Mouse (Mus musculus): ENCODE results near the gene Stab2.

DNA sequence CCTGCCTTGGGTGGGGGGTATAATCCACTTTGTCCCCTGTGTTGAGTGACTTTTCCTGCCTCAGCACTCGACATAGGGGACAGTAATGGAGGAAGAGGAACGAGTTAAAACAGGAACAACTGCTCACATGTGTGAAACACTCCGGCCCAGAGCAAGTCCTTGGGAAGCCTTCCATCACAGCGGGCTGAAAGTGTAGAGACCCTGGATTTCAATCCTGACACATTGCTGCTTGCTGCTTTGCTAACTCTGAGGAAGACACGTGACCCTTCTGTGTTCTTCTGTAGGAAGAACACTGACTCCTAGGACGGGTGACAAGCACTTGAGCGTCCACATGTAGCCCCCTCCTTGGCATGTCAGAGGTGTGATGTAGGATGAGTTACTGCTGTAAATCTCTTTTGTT, 192.7 kb downstream of the Stab2 start:
- TF ChIP-seq CTCF (IDR thresholded peaks at IDR 0.05) (no peak), EP300 (IDR thresholded peaks at IDR 0.05) (no peak)

All from lung, postnatal 0 days (tissue).